Mouse (Mus musculus): Measurements from ENCODE around the gene Matn4. TPM values are rescaled to one million over a fixed set of nuclear protein-coding genes. Genes with fewer than 3 reads are reported as not detected.
A peak's percentile ranks its signal among the peaks of the same experiment; 100 is the strongest.

The Matn4 gene
- polyA plus RNA-seq, 1 experiment from 2014 or later, result 0.34 TPM

DNA sequence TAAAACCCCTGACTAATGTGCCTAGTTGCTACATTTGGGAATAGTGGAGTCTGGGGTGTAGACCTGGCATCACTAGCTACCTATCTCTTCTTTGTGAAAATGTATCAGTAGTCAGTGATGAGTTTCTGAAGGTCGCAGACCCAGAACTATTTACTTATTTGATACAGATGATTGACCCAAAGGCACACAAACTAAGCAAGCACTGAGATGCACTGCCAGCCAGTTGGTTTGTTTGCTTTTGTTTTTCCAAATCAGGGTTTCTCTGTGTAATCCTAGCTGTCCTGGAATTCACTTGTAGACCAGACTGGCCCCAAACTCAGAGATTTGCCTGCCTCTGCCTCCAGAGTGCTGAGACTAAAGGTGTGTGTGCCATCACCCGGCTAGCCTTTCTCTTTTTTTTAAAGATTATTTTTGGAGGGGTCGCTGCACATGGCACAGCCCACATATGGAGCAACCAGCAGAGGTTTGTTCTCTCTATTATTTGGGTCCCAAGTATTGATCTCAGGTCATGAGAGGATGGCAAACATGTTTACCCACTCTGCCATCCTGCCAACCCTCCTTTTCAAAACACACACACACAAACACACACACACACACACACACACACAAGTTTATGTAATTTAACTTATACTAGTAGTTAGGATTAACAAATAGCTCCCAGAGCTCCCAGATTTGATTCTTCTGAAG, 40.6 kb upstream of the Matn4 start:
- no peak for ATAC-seq (replicated peaks; ENCODE audit: insufficient number of reproducible peaks, low FRiP score, low TSS enrichment)
- WGBS (ENCODE audit: insufficient replicate concordance), result 76% methylated on average over 3 of the region's 3 CpGs

GRCm38 (mm10) chr2:164444701-164445100, 39.7 kb upstream of the Matn4 start:
- WGBS (ENCODE audit: insufficient replicate concordance), result 81% methylated on average over 2 of the region's 2 CpGs
- Histone ChIP-seq H3K9me3 (replicated peaks; ENCODE audit: control insufficient read depth, low read length) (no peaks in the 10 kb centered on the region), H3K4me1 (ENCODE audit: control insufficient read depth, insufficient read depth, low read length) (peaks cover 19% of the 10 kb centered on the region), H3K4me3 (ENCODE audit: low read depth, low read length) (no peak overlapping the region), H3K9ac (ENCODE audit: low read depth, low read length) (no peak overlapping the region), H3K4me2 (no peak overlapping the region), H3K27me3 (ENCODE audit: control insufficient read depth, insufficient read depth, low read length) (no peaks in the 10 kb centered on the region), H3K27ac (ENCODE audit: low read depth, low read length) (no peak overlapping the region), H3K36me3 (ENCODE audit: control insufficient read depth, insufficient read depth, low read length) (no peaks in the 10 kb centered on the region)
- no peak for ATAC-seq (replicated peaks; ENCODE audit: insufficient number of reproducible peaks, low FRiP score, low TSS enrichment)

More for the DNA sequence above, 40.6 kb upstream of the Matn4 start:
- Histone ChIP-seq H3K9me3 (replicated peaks; ENCODE audit: control insufficient read depth, low read length) (no peaks in the 10 kb centered on the region), H3K36me3 (ENCODE audit: control insufficient read depth, insufficient read depth, low read length) (no peaks in the 10 kb centered on the region), H3K27ac (ENCODE audit: low read depth, low read length) (no peak overlapping the region), H3K9ac (ENCODE audit: low read depth, low read length) (no peak overlapping the region), H3K4me2 (no peak overlapping the region), H3K4me3 (ENCODE audit: low read depth, low read length) (no peak overlapping the region), H3K27me3 (ENCODE audit: control insufficient read depth, insufficient read depth, low read length) (no peaks in the 10 kb centered on the region), H3K4me1 (ENCODE audit: control insufficient read depth, insufficient read depth, low read length) (peaks cover 19% of the 10 kb centered on the region)

DNA sequence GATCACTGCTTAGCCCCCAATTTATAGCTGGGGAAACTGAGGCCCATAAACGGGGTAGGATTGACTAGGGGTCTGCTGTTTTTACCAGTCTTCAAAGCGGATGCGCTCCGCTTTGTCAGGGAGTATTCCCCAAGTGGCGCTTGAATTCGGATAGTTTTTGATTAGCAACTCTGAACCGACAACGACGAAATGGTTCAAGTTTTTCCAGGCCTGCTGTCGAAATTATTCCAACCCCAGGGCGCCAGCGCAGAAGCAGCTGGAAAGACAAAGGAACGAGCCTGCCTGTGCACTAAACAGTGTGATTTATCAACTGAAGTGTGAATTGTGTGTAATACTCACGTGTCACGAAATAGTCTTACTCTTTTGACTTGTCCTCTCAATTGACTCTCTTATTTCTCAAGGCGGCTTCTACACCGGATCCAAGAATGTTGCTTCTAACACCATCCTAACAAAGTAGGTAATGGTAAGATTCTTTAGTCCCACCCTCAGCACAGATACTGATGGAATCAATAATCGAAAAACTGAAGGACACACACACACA, 38.6 kb upstream of the Matn4 start, which contains the start of gene Sdc4:
Gene Sdc4, minus strand, starts transcription at position 428 of the 541 bp plus-strand sequence.
- WGBS (ENCODE audit: insufficient replicate concordance), result 7% methylated on average over 18 of the region's 18 CpGs
- Histone ChIP-seq H3K4me2 (peak within 1 kb of the TSS; percentile 88), H3K27ac (ENCODE audit: low read depth, low read length) (peak within 1 kb of the TSS; percentile 55; the same call in 1 of the 2 replicates), H3K27me3 (ENCODE audit: control insufficient read depth, insufficient read depth, low read length) (no peaks in the 10 kb centered on the region), H3K9me3 (replicated peaks; ENCODE audit: control insufficient read depth, low read length) (no peaks in the 10 kb centered on the region), H3K4me3 (ENCODE audit: low read depth, low read length) (peak within 1 kb of the TSS; percentile 64), H3K9ac (ENCODE audit: low read depth, low read length) (peak within 1 kb of the TSS; percentile 75), H3K4me1 (ENCODE audit: control insufficient read depth, insufficient read depth, low read length) (peaks cover 21% of the 10 kb centered on the region), H3K36me3 (ENCODE audit: control insufficient read depth, insufficient read depth, low read length) (no peaks in the 10 kb centered on the region)
- no peak for ATAC-seq (replicated peaks; ENCODE audit: insufficient number of reproducible peaks, low FRiP score, low TSS enrichment)

GRCm38 (mm10) chr2:164443051-164443437, 38.1 kb upstream of the Matn4 start:
- Histone ChIP-seq H3K9ac (ENCODE audit: low read depth, low read length) (peak overlapping the region; percentile 75), H3K4me1 (ENCODE audit: control insufficient read depth, insufficient read depth, low read length) (peaks cover 24% of the 10 kb centered on the region), H3K27me3 (ENCODE audit: control insufficient read depth, insufficient read depth, low read length) (no peaks in the 10 kb centered on the region), H3K4me3 (ENCODE audit: low read depth, low read length) (peak overlapping the region; percentile 64), H3K4me2 (peak overlapping the region; percentile 88), H3K36me3 (ENCODE audit: control insufficient read depth, insufficient read depth, low read length) (no peaks in the 10 kb centered on the region), H3K27ac (ENCODE audit: low read depth, low read length) (peak overlapping the region; percentile 55; the same call in 1 of the 2 replicates), H3K9me3 (replicated peaks; ENCODE audit: control insufficient read depth, low read length) (no peaks in the 10 kb centered on the region)
- under 1% methylated on average over 24 of the region's 26 CpGs for whole genome bisulfite sequencing (ENCODE audit: insufficient replicate concordance)
- ATAC-seq (replicated peaks; ENCODE audit: insufficient number of reproducible peaks, low FRiP score, low TSS enrichment), result peak; percentile 84

DNA sequence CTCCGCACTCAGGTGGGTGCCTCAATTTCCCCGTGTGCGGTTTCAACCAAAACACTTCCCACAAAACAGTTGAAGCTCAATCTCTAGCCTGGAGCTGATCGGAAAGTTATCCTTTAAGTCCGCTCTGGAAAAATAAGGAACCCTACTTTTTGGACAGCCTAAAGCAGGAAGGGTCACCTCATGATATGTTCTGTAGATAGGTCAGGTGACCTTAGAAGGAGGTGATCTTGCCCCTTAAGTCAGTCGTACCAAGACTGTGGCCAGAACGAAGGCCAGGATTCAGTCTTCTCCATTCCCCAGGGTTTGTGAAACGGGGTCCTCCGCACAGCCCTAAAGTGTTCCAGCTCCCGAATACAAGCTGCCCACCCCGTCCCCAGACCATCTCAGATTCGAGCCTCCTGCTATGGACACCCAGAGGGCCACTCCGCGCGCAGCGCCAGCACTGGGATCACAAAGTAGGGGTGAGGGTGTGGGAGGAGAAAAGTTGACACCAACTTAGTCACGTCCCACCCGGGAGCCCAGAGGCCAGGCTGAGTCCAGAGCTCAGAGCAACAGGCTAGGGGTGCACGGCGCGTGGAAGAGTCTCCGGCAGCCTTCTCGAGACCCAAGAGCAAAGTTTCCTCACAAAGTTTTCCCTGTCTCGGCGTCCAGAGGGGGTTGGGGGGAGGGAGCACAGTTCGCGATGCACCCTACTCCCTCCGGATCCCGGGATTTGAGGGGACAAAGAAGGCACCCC, 37.5 kb upstream of the Matn4 start:
- Histone ChIP-seq H3K27ac (ENCODE audit: low read depth, low read length) (peak overlapping the region; percentile 55; the same call in 1 of the 2 replicates), H3K4me2 (peak overlapping the region; percentile 88), H3K9me3 (replicated peaks; ENCODE audit: control insufficient read depth, low read length) (no peaks in the 10 kb centered on the region), H3K4me1 (ENCODE audit: control insufficient read depth, insufficient read depth, low read length) (peaks cover 27% of the 10 kb centered on the region), H3K36me3 (ENCODE audit: control insufficient read depth, insufficient read depth, low read length) (no peaks in the 10 kb centered on the region), H3K4me3 (ENCODE audit: low read depth, low read length) (peak overlapping the region; percentile 64), H3K27me3 (ENCODE audit: control insufficient read depth, insufficient read depth, low read length) (no peaks in the 10 kb centered on the region), H3K9ac (ENCODE audit: low read depth, low read length) (peak overlapping the region; percentile 75)
- ATAC-seq (replicated peaks; ENCODE audit: insufficient number of reproducible peaks, low FRiP score, low TSS enrichment), result peak; percentile 69
- 2% methylated on average over 29 of the region's 29 CpGs for WGBS (ENCODE audit: insufficient replicate concordance)

- Histone ChIP-seq H3K27me3 (ENCODE audit: control insufficient read depth, insufficient read depth, low read length) (no peaks in the 10 kb centered on the region), H3K36me3 (ENCODE audit: control insufficient read depth, insufficient read depth, low read length) (no peaks in the 10 kb centered on the region), H3K9me3 (replicated peaks; ENCODE audit: control insufficient read depth, low read length) (no peaks in the 10 kb centered on the region), H3K4me3 (ENCODE audit: low read depth, low read length) (peak overlapping the region; percentile 64), H3K27ac (ENCODE audit: low read depth, low read length) (no peak overlapping the region), H3K4me2 (peak overlapping the region; percentile 88), H3K4me1 (ENCODE audit: control insufficient read depth, insufficient read depth, low read length) (peaks cover 34% of the 10 kb centered on the region), H3K9ac (ENCODE audit: low read depth, low read length) (peak overlapping the region; percentile 75)
- 34% methylated on average over 7 of the region's 7 CpGs for WGBS (ENCODE audit: insufficient replicate concordance)
- no peak for ATAC-seq (replicated peaks; ENCODE audit: insufficient number of reproducible peaks, low FRiP score, low TSS enrichment)
Measured at GRCm38 (mm10) chr2:164441731-164442130, 36.8 kb upstream of the Matn4 start.

DNA sequence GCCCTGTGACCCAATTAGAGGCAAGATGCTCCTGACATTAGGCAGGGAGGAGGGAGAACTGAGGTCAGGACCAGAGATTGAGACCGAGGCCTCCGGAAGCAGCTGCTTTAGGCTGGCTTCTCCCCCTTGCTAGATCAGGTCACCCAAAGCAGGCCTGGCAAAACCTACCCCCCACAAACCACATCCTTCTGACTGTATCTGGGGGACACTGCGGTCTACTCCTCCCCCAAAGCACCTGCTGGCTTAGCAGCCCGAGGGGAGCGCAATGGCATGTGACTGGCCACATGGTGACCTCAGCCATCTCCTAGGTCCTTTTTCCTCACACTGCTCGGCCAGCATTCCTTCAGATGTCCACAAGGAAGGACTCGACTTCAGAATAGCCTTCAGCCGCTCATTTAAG, 36.2 kb upstream of the Matn4 start:
- H3K9ac ChIP-seq (ENCODE audit: low read depth, low read length), result no peak overlapping the region
- H3K4me1 ChIP-seq (ENCODE audit: control insufficient read depth, insufficient read depth, low read length), result peaks cover 40% of the 10 kb centered on the region
- WGBS (ENCODE audit: insufficient replicate concordance), result 37% methylated on average over 8 of the region's 8 CpGs

GRCm38 (mm10) chr2:164440314-164440713, 35.4 kb upstream of the Matn4 start:
- WGBS (ENCODE audit: insufficient replicate concordance), result 65% methylated on average over 5 of the region's 5 CpGs
- Histone ChIP-seq H3K27ac (ENCODE audit: low read depth, low read length) (no peak overlapping the region), H3K4me3 (ENCODE audit: low read depth, low read length) (no peak overlapping the region), H3K9me3 (replicated peaks; ENCODE audit: control insufficient read depth, low read length) (no peaks in the 10 kb centered on the region), H3K9ac (ENCODE audit: low read depth, low read length) (no peak overlapping the region), H3K27me3 (ENCODE audit: control insufficient read depth, insufficient read depth, low read length) (no peaks in the 10 kb centered on the region), H3K4me1 (ENCODE audit: control insufficient read depth, insufficient read depth, low read length) (peaks cover 48% of the 10 kb centered on the region), H3K4me2 (no peak overlapping the region), H3K36me3 (ENCODE audit: control insufficient read depth, insufficient read depth, low read length) (no peaks in the 10 kb centered on the region)
- no peak for ATAC-seq (replicated peaks; ENCODE audit: insufficient number of reproducible peaks, low FRiP score, low TSS enrichment)

More for the DNA sequence above, 36.2 kb upstream of the Matn4 start:
- no peak for ATAC-seq (replicated peaks; ENCODE audit: insufficient number of reproducible peaks, low FRiP score, low TSS enrichment)
- Histone ChIP-seq H3K9me3 (replicated peaks; ENCODE audit: control insufficient read depth, low read length) (no peaks in the 10 kb centered on the region), H3K27ac (ENCODE audit: low read depth, low read length) (no peak overlapping the region), H3K4me3 (ENCODE audit: low read depth, low read length) (peak overlapping the region; percentile 64), H3K27me3 (ENCODE audit: control insufficient read depth, insufficient read depth, low read length) (no peaks in the 10 kb centered on the region), H3K4me2 (peak overlapping the region; percentile 88), H3K36me3 (ENCODE audit: control insufficient read depth, insufficient read depth, low read length) (no peaks in the 10 kb centered on the region)

Measured in heart, embryonic 11.5 days (tissue).